Mouse (Mus musculus): ENCODE measurements at regions not wholly inside any gene's neighbourhood (a gene's known extent, or its start where the extent isn't known, plus 50 kb on each side); places are given as distances from the start of the nearest gene placed in this dataset.

- H3K9ac ChIP-seq (replicated peaks) = no peak overlapping the region
- no peak overlapping the region for H3K4me2 ChIP-seq (ENCODE audit: low read depth)
- WGBS (ENCODE audit: insufficient replicate concordance) = 61% methylated on average over 3 of the region's 3 CpGs
- TF ChIP-seq EP300 (IDR thresholded peaks at IDR 0.05; ENCODE audit: low read depth) = no peak
- TF ChIP-seq CTCF (IDR thresholded peaks at IDR 0.05; ENCODE audit: low read depth) = no peak
- no peaks in the 10 kb centered on the region for H3K27me3 ChIP-seq (ENCODE audit: control insufficient read depth, insufficient read depth, low read length)
- H3K9me3 ChIP-seq (ENCODE audit: control insufficient read depth, low read length) = no peaks in the 10 kb centered on the region
- no peak overlapping the region for H3K27ac ChIP-seq
- ATAC-seq (ENCODE audit: insufficient read depth) (no peak), DNase-seq (ENCODE audit: low read depth in 3 of 3, low spot score in 3 of 3) (no peak)
- H3K36me3 ChIP-seq (replicated peaks; ENCODE audit: control insufficient read depth, insufficient read depth, low read depth) = no peaks in the 10 kb centered on the region
- no peak overlapping the region for H3K4me3 ChIP-seq (ENCODE audit: insufficient read depth in 1 of 2, low read depth in 2 of 2, low read length in 2 of 2)
- H3K4me1 ChIP-seq (replicated peaks; ENCODE audit: control insufficient read depth in 2 of 2, insufficient read depth in 2 of 2, low read length in 1 of 2) = peaks cover 0 to 13% of the 10 kb centered on the region in 2 experiments; a peak in 2 of 4 replicates
These were observed 75.5 kb upstream of the Lclat1 start for GRCm38 (mm10) chr17:73032326-73032725.

GRCm38 (mm10) chr17:73034420-73034819 lies 73.4 kb upstream of the Lclat1 start:
- Histone ChIP-seq H3K9ac (replicated peaks) (no peak overlapping the region), H3K9me3 (ENCODE audit: control insufficient read depth, low read length) (no peaks in the 10 kb centered on the region), H3K4me3 (ENCODE audit: insufficient read depth in 1 of 2, low read depth in 2 of 2, low read length in 2 of 2) (no peak overlapping the region), H3K4me2 (ENCODE audit: low read depth) (no peak overlapping the region), H3K27ac (no peak overlapping the region), H3K27me3 (ENCODE audit: control insufficient read depth, insufficient read depth, low read length) (no peaks in the 10 kb centered on the region), H3K4me1 (replicated peaks; ENCODE audit: control insufficient read depth in 2 of 2, insufficient read depth in 2 of 2, low read length in 1 of 2) (peaks cover 0 to 13% of the 10 kb centered on the region in 2 experiments; a peak in 2 of 4 replicates), H3K36me3 (replicated peaks; ENCODE audit: control insufficient read depth, insufficient read depth, low read depth) (no peaks in the 10 kb centered on the region)
- DNase-seq (ENCODE audit: low read depth in 3 of 3, low spot score in 3 of 3) (peak in 2 of 3 experiments; percentile 4 to 10), ATAC-seq (ENCODE audit: insufficient read depth) (no peak)
- WGBS (ENCODE audit: insufficient replicate concordance) = 33% methylated on average over 3 of the region's 3 CpGs
- TF ChIP-seq EP300 (IDR thresholded peaks at IDR 0.05; ENCODE audit: low read depth) (no peak), CTCF (IDR thresholded peaks at IDR 0.05; ENCODE audit: low read depth) (no peak)

DNA sequence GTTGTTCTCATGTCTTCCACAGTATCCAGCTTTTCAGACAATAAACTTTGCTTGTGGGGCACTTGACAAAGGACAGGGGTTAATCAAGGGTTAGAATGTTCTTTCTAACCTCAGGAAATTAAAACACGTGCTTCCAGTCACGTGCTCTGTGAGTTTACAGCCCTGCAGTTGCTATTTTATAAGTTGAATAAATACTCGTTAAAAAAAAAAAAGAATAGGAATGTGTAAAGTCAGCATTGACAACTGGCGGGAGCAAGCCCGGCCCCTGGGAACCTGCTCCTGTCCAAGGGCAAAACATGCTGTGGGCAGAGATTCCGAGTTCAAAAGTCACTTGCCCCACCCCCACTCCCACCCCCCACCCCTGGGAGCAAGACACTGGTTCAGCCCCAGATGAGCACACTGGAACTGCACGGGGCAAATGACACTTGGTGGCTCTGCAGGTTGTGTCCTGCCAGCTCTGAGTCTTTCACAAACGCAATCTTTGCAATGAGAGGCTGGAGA lies 72.8 kb upstream of the Lclat1 start:
- no peak for TF ChIP-seq CTCF (IDR thresholded peaks at IDR 0.05; ENCODE audit: low read depth)
- TF ChIP-seq EP300 (IDR thresholded peaks at IDR 0.05; ENCODE audit: low read depth) = no peak
- Histone ChIP-seq H3K36me3 (replicated peaks; ENCODE audit: control insufficient read depth, insufficient read depth, low read depth) (no peaks in the 10 kb centered on the region), H3K4me3 (ENCODE audit: insufficient read depth in 1 of 2, low read depth in 2 of 2, low read length in 2 of 2) (no peak overlapping the region), H3K27ac (no peak overlapping the region), H3K4me1 (replicated peaks; ENCODE audit: control insufficient read depth in 2 of 2, insufficient read depth in 2 of 2, low read length in 1 of 2) (peaks cover 0 to 13% of the 10 kb centered on the region in 2 experiments; a peak in 2 of 4 replicates), H3K27me3 (ENCODE audit: control insufficient read depth, insufficient read depth, low read length) (no peaks in the 10 kb centered on the region), H3K4me2 (ENCODE audit: low read depth) (no peak overlapping the region), H3K9ac (replicated peaks) (no peak overlapping the region), H3K9me3 (ENCODE audit: control insufficient read depth, low read length) (no peaks in the 10 kb centered on the region)
- ATAC-seq (ENCODE audit: insufficient read depth) (0 out of 2 replicates have a peak, but pooled peaks have one; percentile 13), DNase-seq (ENCODE audit: low read depth in 3 of 3, low spot score in 3 of 3) (no peak)
- WGBS (ENCODE audit: insufficient replicate concordance) = 35% methylated on average over 8 of the region's 8 CpGs

DNA sequence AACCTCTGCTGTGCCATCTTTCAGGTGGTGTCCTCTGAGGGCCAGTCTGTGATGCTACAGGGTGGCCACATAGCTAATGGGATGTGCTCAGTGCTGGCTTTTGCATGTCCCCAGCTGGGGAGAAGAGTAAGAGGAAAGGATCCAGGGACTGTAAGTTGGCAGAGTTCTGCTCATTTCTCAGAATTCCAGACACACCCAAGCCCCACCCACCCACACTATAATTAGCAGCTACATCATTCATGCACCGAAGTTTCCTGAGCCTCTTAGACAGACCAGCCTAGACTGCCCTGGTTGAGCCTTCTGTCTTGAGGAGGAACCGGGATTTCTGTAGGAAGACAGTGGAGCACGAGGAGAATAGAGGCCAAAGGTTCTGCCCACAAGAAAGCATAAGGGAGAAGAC lies 70.9 kb upstream of the Lclat1 start:
- 33% methylated on average over 3 of the region's 3 CpGs for WGBS (ENCODE audit: insufficient replicate concordance)
- H3K4me2 ChIP-seq (ENCODE audit: low read depth) = no peak overlapping the region

DNA sequence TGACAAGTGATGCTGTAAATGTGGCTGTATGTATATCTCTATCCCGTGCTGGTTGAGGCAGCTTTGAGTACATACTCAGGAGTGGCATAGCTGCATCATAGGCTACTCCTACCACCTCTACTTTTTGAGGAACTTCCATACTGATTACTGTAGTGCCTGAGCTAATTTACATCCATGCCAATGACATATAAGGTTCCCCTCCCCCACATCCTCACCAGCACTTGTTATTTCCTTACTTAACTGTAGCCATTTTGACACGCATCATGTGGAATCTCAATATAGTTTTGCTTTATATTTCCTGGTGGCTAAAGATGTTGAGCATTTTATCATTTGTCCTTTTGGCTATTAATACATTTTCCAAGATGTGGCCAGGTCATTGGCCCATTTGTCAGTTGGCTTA lies 69.2 kb upstream of the Lclat1 start:
- Histone ChIP-seq H3K27ac (no peak overlapping the region), H3K9me3 (ENCODE audit: control insufficient read depth, low read length) (no peaks in the 10 kb centered on the region), H3K9ac (replicated peaks) (no peak overlapping the region), H3K4me3 (ENCODE audit: insufficient read depth in 1 of 2, low read depth in 2 of 2, low read length in 2 of 2) (no peak overlapping the region), H3K36me3 (replicated peaks; ENCODE audit: control insufficient read depth, insufficient read depth, low read depth) (no peaks in the 10 kb centered on the region), H3K27me3 (ENCODE audit: control insufficient read depth, insufficient read depth, low read length) (no peaks in the 10 kb centered on the region), H3K4me1 (replicated peaks; ENCODE audit: control insufficient read depth in 2 of 2, insufficient read depth in 2 of 2, low read length in 1 of 2) (peaks cover 0 to 13% of the 10 kb centered on the region in 2 experiments; a peak in 2 of 4 replicates), H3K4me2 (ENCODE audit: low read depth) (no peak overlapping the region)
- no peak for ATAC-seq (ENCODE audit: insufficient read depth)
- no peak for TF ChIP-seq EP300 (IDR thresholded peaks at IDR 0.05; ENCODE audit: low read depth)
- 58% methylated on average over 2 of the region's 2 CpGs for WGBS (ENCODE audit: insufficient replicate concordance)
- no peak for DNase-seq (ENCODE audit: low read depth in 3 of 3, low spot score in 3 of 3)

More for the DNA sequence above, 70.9 kb upstream of the Lclat1 start:
- Histone ChIP-seq H3K27me3 (ENCODE audit: control insufficient read depth, insufficient read depth, low read length) (no peaks in the 10 kb centered on the region), H3K9ac (replicated peaks) (no peak overlapping the region), H3K36me3 (replicated peaks; ENCODE audit: control insufficient read depth, insufficient read depth, low read depth) (no peaks in the 10 kb centered on the region), H3K9me3 (ENCODE audit: control insufficient read depth, low read length) (no peaks in the 10 kb centered on the region), H3K4me3 (ENCODE audit: insufficient read depth in 1 of 2, low read depth in 2 of 2, low read length in 2 of 2) (no peak overlapping the region), H3K4me1 (replicated peaks; ENCODE audit: control insufficient read depth in 2 of 2, insufficient read depth in 2 of 2, low read length in 1 of 2) (peaks cover 0 to 13% of the 10 kb centered on the region in 2 experiments; a peak in 2 of 4 replicates), H3K27ac (no peak overlapping the region)
- TF ChIP-seq EP300 (IDR thresholded peaks at IDR 0.05; ENCODE audit: low read depth) = no peak
- TF ChIP-seq CTCF (IDR thresholded peaks at IDR 0.05; ENCODE audit: low read depth) = no peak
- DNase-seq (ENCODE audit: low read depth in 3 of 3, low spot score in 3 of 3) (no peak), ATAC-seq (ENCODE audit: insufficient read depth) (no peak)
